ENCODE assay signal across 10 mouse cellular contexts in the genomic region with DNA sequence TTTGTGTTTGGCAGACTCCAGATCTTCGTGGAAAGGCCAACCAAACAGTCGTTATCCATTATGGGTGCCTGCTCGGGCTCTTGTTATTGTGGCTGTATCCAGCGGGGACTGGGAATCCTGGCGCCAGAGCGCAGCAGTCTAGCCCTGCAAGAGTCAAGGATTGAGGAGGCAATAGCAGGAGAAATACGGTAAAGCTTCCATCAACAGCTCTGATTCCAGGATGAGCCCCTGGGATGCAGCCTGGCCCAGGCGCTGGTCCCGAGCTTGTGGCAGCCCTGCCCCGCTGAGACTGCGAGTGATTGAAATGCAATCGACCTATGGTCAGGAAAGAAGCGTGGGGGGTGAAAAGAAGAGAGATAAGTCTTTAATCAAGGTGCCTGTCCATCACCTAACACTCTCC.
DNase-seq lines count a peak whose midpoint lies in the region; ATAC-seq and TF ChIP-seq lines count a peak whose summit lies in the region.
"Had no signal": no experiment of that assay in that cellular context is flagged by ENCODE, and none has a peak within 500 bp of the region (broad histone marks: within the 10 kb centered on the region; RNA-seq: fewer than 3 reads in every experiment).

No protein-coding gene starts in this region.

- no peak overlapping the region for H3K4me3 ChIP-seq in intestine, embryonic 15.5 days (replicated peaks)
- no peak overlapping the region for H3K4me3 ChIP-seq in intestine, postnatal 0 days (ENCODE audit: low read depth, low read length)
- no peak overlapping the region for H3K4me3 ChIP-seq in limb, embryonic 11.5 days (ENCODE audit: low read depth, low read length)

- H3K27ac ChIP-seq in intestine, embryonic 15.5 days: no peak overlapping the region
- H3K27ac ChIP-seq in intestine, postnatal 0 days (ENCODE audit: low read depth, low read length): no peak overlapping the region
- H3K27ac ChIP-seq in limb, embryonic 11.5 days (replicated peaks; ENCODE audit: low read depth, low read length): peak overlapping the region; percentile 23; the same call in 1 of the 2 replicates

- TF ChIP-seq CTCF in intestine, postnatal 0 days (IDR thresholded peaks at IDR 0.05; ENCODE audit: low read depth): no peak

- WGBS in intestine, embryonic 15.5 days: 6% methylated on average over 13 of the region's 13 CpGs
- WGBS in intestine, postnatal 0 days: 11% methylated on average over 13 of the region's 13 CpGs
- 2% methylated on average over 13 of the region's 13 CpGs for WGBS in limb, embryonic 11.5 days

- H3K27me3 ChIP-seq in intestine, embryonic 15.5 days (replicated peaks): no peaks in the 10 kb centered on the region
- H3K27me3 ChIP-seq in intestine, postnatal 0 days (replicated peaks; ENCODE audit: control insufficient read depth, insufficient read depth, low read length): peaks cover 8% of the 10 kb centered on the region; the same call in 1 of the 2 replicates
- H3K27me3 ChIP-seq in limb, embryonic 11.5 days (ENCODE audit: control insufficient read depth, insufficient read depth, low read length): no peaks in the 10 kb centered on the region
- H3K27me3 ChIP-seq: Patski had no signal

- H3K4me2 ChIP-seq in intestine, embryonic 15.5 days (replicated peaks): peak overlapping the region; percentile 25; the same call in 1 of the 2 replicates
- H3K4me2 ChIP-seq in intestine, postnatal 0 days (replicated peaks; ENCODE audit: low read depth): no peak overlapping the region
- peak overlapping the region; percentile 25; the same call in 1 of the 2 replicates for H3K4me2 ChIP-seq in limb, embryonic 11.5 days (ENCODE audit: low read depth, severe bottlenecking)

- no peak for ATAC-seq in intestine, embryonic 15.5 days
- no peak for ATAC-seq in intestine, postnatal 0 days
- peak; percentile 23; the same call in 1 of the 2 replicates for ATAC-seq in limb, embryonic 11.5 days (ENCODE audit: insufficient number of reproducible peaks, low FRiP score, low TSS enrichment, low read depth)
- ATAC-seq in erythroblast, adult 5-6 weeks (replicated peaks; ENCODE audit: low FRiP score, poor library complexity, severe bottlenecking): no peak
- ATAC-seq: Patski had no signal

- H3K9ac ChIP-seq in intestine, embryonic 15.5 days: no peak overlapping the region
- no peak overlapping the region for H3K9ac ChIP-seq in intestine, postnatal 0 days (ENCODE audit: low read depth, low read length)
- no peak overlapping the region for H3K9ac ChIP-seq in limb, embryonic 11.5 days (ENCODE audit: low read length)

- H3K9me3 ChIP-seq in intestine, embryonic 15.5 days: no peaks in the 10 kb centered on the region
- H3K9me3 ChIP-seq in intestine, postnatal 0 days (ENCODE audit: control insufficient read depth): no peaks in the 10 kb centered on the region
- no peaks in the 10 kb centered on the region for H3K9me3 ChIP-seq in limb, embryonic 11.5 days (ENCODE audit: control insufficient read depth, low read length)

- H3K4me1 ChIP-seq in intestine, embryonic 15.5 days (replicated peaks): 0 out of 2 replicates have a peak, but pooled peaks cover 9% of the 10 kb centered on the region
- H3K4me1 ChIP-seq in intestine, postnatal 0 days (replicated peaks; ENCODE audit: control insufficient read depth, insufficient read depth, low read length): no peaks in the 10 kb centered on the region
- H3K4me1 ChIP-seq in limb, embryonic 11.5 days (ENCODE audit: control insufficient read depth, insufficient read depth, low read length): peaks cover 8% of the 10 kb centered on the region; the same call in 1 of the 2 replicates

- peak; percentile 85 for DNase-seq in embryo, embryonic 10.5 days (ENCODE audit: low spot score)
- DNase-seq in gastrocnemius, postnatal 14 days: peak; percentile 49
- DNase-seq in limb, embryonic 11.5 days (ENCODE audit: low spot score): peak; percentile 65
- no peak for DNase-seq in frontal cortex, postnatal 36 days (ENCODE audit: low spot score in 2 of 2)
- no peak for DNase-seq in lung, postnatal 10 days
- DNase-seq: lung, postnatal 36 days had no signal

- intact Hi-C loops in gastrocnemius, postnatal 14 days (cut with DNase I; ENCODE audit: low total_unique reads): loop anchor here (5.0 kb wide), 2 partner anchors 144 to 201 kb away; no protein-coding TSS in a partner anchor

- no peaks in the 10 kb centered on the region for H3K36me3 ChIP-seq in intestine, embryonic 15.5 days
- H3K36me3 ChIP-seq in intestine, postnatal 0 days (ENCODE audit: control insufficient read depth, insufficient read depth): no peaks in the 10 kb centered on the region
- no peaks in the 10 kb centered on the region for H3K36me3 ChIP-seq in limb, embryonic 11.5 days (ENCODE audit: control insufficient read depth, insufficient read depth, low read length)

Comparison
In these comparisons a context has a peak if more than half of its experiments do, and no peak if none do; other contexts are left out.
1. DNase-seq: peak in embryo, embryonic 10.5 days (single experiment), gastrocnemius, postnatal 14 days (single experiment) and limb, embryonic 11.5 days (single experiment); none in frontal cortex, postnatal 36 days (0 of 2) and lung, postnatal 10 days (single experiment).